Mouse (Mus musculus) midbrain, embryonic 10.5 days (tissue): ENCODE data around the gene Mab21l3. TPM values are rescaled to one million over a fixed set of nuclear protein-coding genes. Genes with fewer than 3 reads are reported as not detected.

Source experiments
- DNase-seq: peaks from one replicate; pipeline ENCODE4 v3.0.0-alpha.2; 2017; ENCODE audit warnings: low spot score
- H3K27ac ChIP-seq: fragments of 300-500 bp; sonication (generic); replicated peaks from 2 replicates; pipeline ENCODE4 v1.5.1; 2016; ENCODE audit warnings: mild to moderate bottlenecking
- H3K27me3 ChIP-seq: fragments of 300-500 bp; sonication (generic); 2 replicates; pipeline ENCODE4 v1.6.1; 2016; ENCODE audit warnings: low read depth, mild to moderate bottlenecking; ENCODE audit not compliant: poor library complexity, severe bottlenecking
- H3K36me3 ChIP-seq: fragments of 300-500 bp; sonication (generic); 2 replicates; pipeline ENCODE4 v1.6.1; 2016; ENCODE audit warnings: mild to moderate bottlenecking, moderate library complexity
- H3K4me1 ChIP-seq: fragments of 300-500 bp; sonication (generic); 2 replicates; pipeline ENCODE4 v1.6.1; 2016
- H3K4me3 ChIP-seq: fragments of 300-500 bp; sonication (generic); 2 replicates; pipeline ENCODE4 v1.5.1; 2016; ENCODE audit warnings: mild to moderate bottlenecking, moderate library complexity
- H3K9me3 ChIP-seq: fragments of 300-500 bp; sonication (generic); replicated peaks from 2 replicates; pipeline ENCODE4 v1.6.1; 2016; ENCODE audit warnings: mild to moderate bottlenecking
- WGBS: fragments of 180-500 bp; shearing (Covaris S2); methylation state at CpG from one replicate; pipeline ENCODE4 v1.1.7; 2016; 5-methylcytosine and 5-hydroxymethylcytosine counted together
- polyA plus RNA-seq: library from polyadenylated mRNA; unstranded; fragments of >200 nt; fragmentation: Nextera tagmentation; extraction: Ambion mirVana; gene quantifications from 2 replicates; pipeline ENCODE4 v1.2.1, GENCODE M21; 2016

Gene Mab21l3
- 0.43 and 0.60 TPM in 2 replicates for polyA plus RNA-seq

DNA sequence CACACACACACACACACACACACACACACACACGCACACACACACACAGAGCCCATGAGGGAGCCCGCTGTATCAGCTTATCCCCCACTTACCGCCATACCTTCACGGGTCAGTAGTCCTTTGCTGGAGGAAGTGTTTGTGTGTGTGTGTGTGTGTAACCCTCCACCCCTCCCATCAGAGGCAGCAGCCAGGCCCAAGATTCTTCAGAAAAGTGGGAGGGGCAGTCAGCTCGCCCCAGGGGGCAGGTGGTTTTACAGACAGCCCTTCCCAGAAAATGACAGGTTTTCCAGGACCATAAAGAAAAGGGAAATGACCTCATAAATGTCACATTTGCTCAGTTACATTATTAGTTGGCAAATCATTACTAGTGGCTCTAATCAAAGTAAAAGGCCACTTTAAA, at the start of gene Mab21l3:
Gene Mab21l3, minus strand, starts transcription at position 144 of the 400 bp plus-strand sequence.
- H3K27me3 ChIP-seq: no peaks in the 10 kb centered on the region
- WGBS: 79% methylated on average over 5 of the region's 5 CpGs
- no peak within 1 kb of the TSS for H3K4me3 ChIP-seq
- no peaks in the 10 kb centered on the region for H3K4me1 ChIP-seq
- no peaks in the 10 kb centered on the region for H3K9me3 ChIP-seq
- H3K27ac ChIP-seq: no peak within 1 kb of the TSS
- no peaks in the 10 kb centered on the region for H3K36me3 ChIP-seq
- no peak for DNase-seq

DNA sequence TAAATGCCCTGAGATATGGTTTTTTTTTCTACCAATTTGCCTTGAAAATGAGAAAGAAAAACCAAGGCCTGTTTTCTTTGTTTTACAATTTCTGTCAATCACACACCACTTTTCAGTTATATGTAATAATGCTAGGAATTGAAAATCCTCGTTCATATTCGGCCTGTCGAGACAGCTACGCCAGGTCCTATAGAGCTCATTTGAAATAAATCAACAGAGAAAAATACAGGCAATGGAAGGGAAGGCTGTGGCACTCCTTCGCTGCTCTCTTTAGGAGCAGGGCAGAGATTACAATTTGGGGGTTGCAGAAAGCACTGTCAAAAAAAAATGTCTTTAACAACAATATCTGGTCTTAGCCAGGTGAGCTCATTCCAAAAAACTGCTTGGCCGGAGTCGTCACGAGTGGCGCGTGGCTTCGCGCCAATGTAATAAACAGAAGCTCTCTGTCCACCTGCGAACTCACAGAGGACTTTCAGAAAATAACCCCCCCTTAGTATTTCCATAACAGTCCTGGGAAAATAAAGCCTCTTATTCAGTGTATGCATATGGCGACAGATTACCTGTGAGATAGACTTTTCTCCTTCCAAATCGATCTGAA, 48.7 kb upstream of the Mab21l3 start:
- 94% methylated on average over 15 of the region's 15 CpGs for WGBS
- DNase-seq: no peak
- Histone ChIP-seq H3K27me3 (no peaks in the 10 kb centered on the region), H3K36me3 (no peaks in the 10 kb centered on the region), H3K4me1 (0 out of 2 replicates have a peak, but pooled peaks cover 2% of the 10 kb centered on the region), H3K27ac (no peak overlapping the region), H3K9me3 (no peaks in the 10 kb centered on the region), H3K4me3 (no peak overlapping the region)

GRCm38 (mm10) chr3:101896893-101897292, 48.1 kb upstream of the Mab21l3 start:
- 29% methylated on average over 9 of the region's 9 CpGs for WGBS
- no peak overlapping the region for H3K27ac ChIP-seq
- no peaks in the 10 kb centered on the region for H3K9me3 ChIP-seq
- H3K4me1 ChIP-seq: no peaks in the 10 kb centered on the region
- no peak overlapping the region for H3K4me3 ChIP-seq
- peak; percentile 67 for DNase-seq
- no peaks in the 10 kb centered on the region for H3K27me3 ChIP-seq
- H3K36me3 ChIP-seq: no peaks in the 10 kb centered on the region

DNA sequence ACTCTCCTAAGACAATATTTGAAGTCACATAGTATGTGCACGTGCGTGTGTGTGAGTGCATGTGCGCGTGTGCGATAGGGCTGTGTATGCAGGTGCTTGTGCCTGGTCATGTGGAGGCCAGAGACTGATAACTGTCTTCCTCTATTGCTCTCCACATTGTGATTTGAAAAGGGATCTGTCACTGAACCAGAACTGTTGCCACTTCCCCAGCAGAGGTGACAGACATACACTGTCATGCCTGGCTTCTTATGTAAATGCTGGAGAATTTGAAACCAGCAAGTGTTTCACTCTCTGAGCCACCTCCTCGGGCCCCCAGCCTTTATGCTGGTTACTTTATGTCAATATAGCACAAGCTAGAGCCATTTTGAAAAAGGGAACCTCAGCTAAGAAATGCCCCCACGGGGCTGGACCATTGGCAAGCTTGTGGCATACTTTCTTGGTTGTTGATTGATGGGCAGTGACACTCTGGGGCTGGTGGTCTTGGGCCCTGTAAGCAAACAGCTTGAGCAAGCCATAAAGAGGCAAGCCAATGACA, 46.7 kb upstream of the Mab21l3 start:
- Histone ChIP-seq H3K4me1 (no peaks in the 10 kb centered on the region), H3K27me3 (no peaks in the 10 kb centered on the region), H3K36me3 (no peaks in the 10 kb centered on the region), H3K27ac (no peak overlapping the region), H3K9me3 (no peaks in the 10 kb centered on the region), H3K4me3 (no peak overlapping the region)
- WGBS: 86% methylated on average over 7 of the region's 7 CpGs
- no peak for DNase-seq

- no peaks in the 10 kb centered on the region for H3K36me3 ChIP-seq
- H3K4me3 ChIP-seq: no peak overlapping the region
- no peaks in the 10 kb centered on the region for H3K27me3 ChIP-seq
- no peak overlapping the region for H3K27ac ChIP-seq
- no peak for DNase-seq
- no peaks in the 10 kb centered on the region for H3K9me3 ChIP-seq
- WGBS: 26% methylated on average over 3 of the region's 3 CpGs
- no peaks in the 10 kb centered on the region for H3K4me1 ChIP-seq
Measured at GRCm38 (mm10) chr3:101885591-101885990, 36.8 kb upstream of the Mab21l3 start.

DNA sequence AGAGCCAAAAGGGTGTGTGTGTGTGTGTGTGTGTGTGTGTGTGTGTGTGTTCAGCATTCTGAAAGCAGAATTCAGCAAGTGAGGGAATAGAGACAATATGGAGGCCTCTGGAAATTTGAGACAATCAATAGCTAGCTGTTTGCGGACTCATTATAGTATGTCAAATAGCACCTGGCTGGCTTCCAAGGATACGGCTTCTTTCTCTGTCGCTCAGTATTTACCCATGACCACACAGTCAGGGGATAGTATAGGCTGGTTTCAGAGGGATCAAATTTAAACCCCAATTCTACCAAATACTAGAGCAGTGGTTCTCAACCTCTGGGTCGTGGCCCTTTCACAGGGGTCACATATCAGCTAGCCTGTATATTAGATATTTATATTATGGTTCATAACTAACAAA, 36.3 kb upstream of the Mab21l3 start:
- H3K36me3 ChIP-seq: no peaks in the 10 kb centered on the region
- H3K4me3 ChIP-seq: no peak overlapping the region
- no peak for DNase-seq
- no peaks in the 10 kb centered on the region for H3K4me1 ChIP-seq
- no peaks in the 10 kb centered on the region for H3K9me3 ChIP-seq
- WGBS: 89% methylated on average over 4 of the region's 4 CpGs
- peaks cover 5% of the 10 kb centered on the region for H3K27me3 ChIP-seq
- H3K27ac ChIP-seq: no peak overlapping the region

- DNase-seq: no peak
- no peaks in the 10 kb centered on the region for H3K4me1 ChIP-seq
- no peak overlapping the region for H3K4me3 ChIP-seq
- no peak overlapping the region for H3K27ac ChIP-seq
- H3K9me3 ChIP-seq: no peaks in the 10 kb centered on the region
- WGBS: 88% methylated on average over 3 of the region's 3 CpGs
- no peaks in the 10 kb centered on the region for H3K36me3 ChIP-seq
- peaks cover 15% of the 10 kb centered on the region for H3K27me3 ChIP-seq
Measured at GRCm38 (mm10) chr3:101883902-101884301, 35.1 kb upstream of the Mab21l3 start.

DNA sequence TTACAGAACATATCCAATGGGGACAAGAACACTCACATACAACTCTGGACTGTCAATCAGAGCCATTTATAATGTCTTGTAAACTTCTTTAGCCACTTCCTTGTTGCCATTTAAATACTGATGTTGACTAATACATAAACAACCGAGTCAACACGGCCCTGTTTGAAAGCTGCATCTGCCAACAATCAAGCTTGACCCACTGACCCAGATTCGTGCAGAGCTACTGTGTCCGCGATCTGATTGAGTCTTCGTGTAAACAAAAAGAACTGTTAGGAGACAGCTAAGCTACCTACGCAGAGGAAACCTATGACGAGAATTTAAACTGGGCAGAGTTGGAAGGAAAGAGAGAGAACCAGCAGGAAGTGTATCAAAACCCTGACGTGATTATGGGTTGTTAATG, 33.0 kb upstream of the Mab21l3 start:
- Histone ChIP-seq H3K4me3 (no peak overlapping the region), H3K36me3 (0 out of 2 replicates have a peak, but pooled peaks cover 4% of the 10 kb centered on the region), H3K27ac (no peak overlapping the region), H3K9me3 (no peaks in the 10 kb centered on the region), H3K4me1 (peaks cover 14% of the 10 kb centered on the region), H3K27me3 (peaks cover 18% of the 10 kb centered on the region)
- WGBS: 73% methylated on average over 9 of the region's 9 CpGs
- no peak for DNase-seq

DNA sequence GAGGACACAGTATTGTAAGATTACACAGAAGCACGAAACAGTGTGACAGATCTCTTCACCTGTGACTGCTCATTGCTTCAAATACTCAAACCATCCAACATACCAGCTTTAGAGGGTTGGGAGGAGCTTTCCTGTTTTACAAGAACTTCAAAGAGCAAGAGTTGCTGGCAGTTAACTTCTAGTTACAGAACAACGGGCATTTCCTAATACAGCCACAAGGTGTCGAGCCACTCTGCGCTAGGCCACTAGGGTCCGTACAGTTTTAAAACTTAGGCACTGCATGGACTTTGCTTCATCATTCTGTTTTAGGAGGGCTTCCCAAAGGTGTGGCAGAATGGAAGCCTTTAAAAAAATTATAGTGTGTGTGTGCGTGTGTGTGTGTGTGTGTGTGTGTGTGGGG, 32.1 kb upstream of the Mab21l3 start:
- 79% methylated on average over 6 of the region's 6 CpGs for WGBS
- H3K27ac ChIP-seq: no peak overlapping the region
- DNase-seq: no peak

DNA sequence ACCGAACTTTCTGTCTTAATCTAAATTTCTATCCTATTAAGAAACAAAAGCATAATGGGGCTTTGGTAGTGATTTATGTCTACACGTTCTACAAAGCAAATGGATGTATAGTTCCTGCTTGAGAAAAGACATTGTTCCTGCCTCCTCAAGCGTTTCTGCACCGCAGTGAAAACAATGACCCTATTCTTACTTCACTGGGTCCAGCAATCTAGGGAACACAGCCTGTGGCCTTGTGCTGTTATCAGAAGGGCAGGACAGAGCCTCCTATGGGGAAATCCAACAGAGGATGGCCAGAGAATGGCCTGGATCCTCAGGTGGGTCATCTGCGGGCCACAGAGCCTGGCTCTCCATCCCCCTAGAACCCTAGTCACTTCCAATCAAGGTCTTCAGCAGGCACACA, 29.4 kb upstream of the Mab21l3 start:
- H3K4me1 ChIP-seq: peaks cover 26% of the 10 kb centered on the region
- H3K36me3 ChIP-seq: 0 out of 2 replicates have a peak, but pooled peaks cover 4% of the 10 kb centered on the region
- WGBS: 19% methylated on average over 5 of the region's 5 CpGs
- no peaks in the 10 kb centered on the region for H3K9me3 ChIP-seq
- no peak overlapping the region for H3K27ac ChIP-seq
- H3K27me3 ChIP-seq: peaks cover 24% of the 10 kb centered on the region
- no peak overlapping the region for H3K4me3 ChIP-seq
- DNase-seq: no peak

More for the DNA sequence above, 32.1 kb upstream of the Mab21l3 start:
- Histone ChIP-seq H3K27me3 (peaks cover 24% of the 10 kb centered on the region), H3K36me3 (0 out of 2 replicates have a peak, but pooled peaks cover 4% of the 10 kb centered on the region), H3K9me3 (no peaks in the 10 kb centered on the region), H3K4me3 (no peak overlapping the region), H3K4me1 (peaks cover 17% of the 10 kb centered on the region)

GRCm38 (mm10) chr3:101876459-101877285, 27.9 kb upstream of the Mab21l3 start:
- 75% methylated on average over 7 of the region's 7 CpGs for WGBS
- Histone ChIP-seq H3K9me3 (no peaks in the 10 kb centered on the region), H3K27me3 (peaks cover 24% of the 10 kb centered on the region), H3K4me1 (peaks cover 26% of the 10 kb centered on the region), H3K36me3 (0 out of 2 replicates have a peak, but pooled peaks cover 4% of the 10 kb centered on the region), H3K27ac (peak overlapping the region; percentile 15; the same call in 1 of the 2 replicates), H3K4me3 (no peak overlapping the region)
- DNase-seq: no peak

- 0 out of 2 replicates have a peak, but pooled peaks cover 4% of the 10 kb centered on the region for H3K36me3 ChIP-seq
- peaks cover 23% of the 10 kb centered on the region for H3K27me3 ChIP-seq
- DNase-seq: no peak
- 74% methylated on average over 10 of the region's 10 CpGs for WGBS
- H3K27ac ChIP-seq: no peak overlapping the region
- H3K4me1 ChIP-seq: peaks cover 26% of the 10 kb centered on the region
- H3K9me3 ChIP-seq: no peaks in the 10 kb centered on the region
- H3K4me3 ChIP-seq: no peak overlapping the region
Measured at GRCm38 (mm10) chr3:101875258-101875920, 26.6 kb upstream of the Mab21l3 start.
